Mouse (Mus musculus): ENCODE measurements around the gene Lzts2. TPM values are rescaled to one million over a fixed set of nuclear protein-coding genes. Genes with fewer than 3 reads are reported as not detected.

Lzts2 gene
- polyA plus RNA-seq, 1 experiment from 2014 or later: 24.7 TPM

DNA sequence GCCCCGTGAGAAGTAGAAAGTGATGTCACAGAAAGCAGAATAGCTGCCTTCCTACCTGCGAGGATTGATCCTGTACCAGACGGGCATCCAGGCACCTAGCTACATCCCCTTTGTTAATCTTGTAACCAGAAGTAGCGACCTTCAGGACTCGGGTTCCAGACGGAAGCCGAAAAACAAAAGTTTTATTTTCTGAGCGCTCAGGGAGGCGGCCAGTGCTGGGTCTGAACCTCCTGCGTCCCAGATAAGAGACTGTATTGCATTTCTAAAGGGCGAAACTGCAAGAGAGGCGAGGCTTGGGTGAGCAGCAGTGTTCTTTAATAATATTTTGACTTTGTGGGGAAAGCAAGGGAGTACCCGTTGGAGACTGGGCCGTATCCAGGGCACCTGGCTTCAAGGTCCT lies 44.6 kb downstream of the Lzts2 start:
- no peaks in the 10 kb centered on the region for H3K9me3 ChIP-seq (replicated peaks)
- peak overlapping the region; percentile 64 for H3K4me3 ChIP-seq
- no peak for ATAC-seq
- H3K27ac ChIP-seq: peak overlapping the region; percentile 97
- peak overlapping the region; percentile 87 for H3K4me2 ChIP-seq
- H3K9ac ChIP-seq: peak overlapping the region; percentile 89
- peaks cover 3% of the 10 kb centered on the region; the same call in 1 of the 2 replicates for H3K27me3 ChIP-seq
- WGBS: 2% methylated on average over 14 of the region's 14 CpGs
- H3K36me3 ChIP-seq (ENCODE audit: poor library complexity, severe bottlenecking): peaks cover 15% of the 10 kb centered on the region
- peaks cover 28% of the 10 kb centered on the region for H3K4me1 ChIP-seq

DNA sequence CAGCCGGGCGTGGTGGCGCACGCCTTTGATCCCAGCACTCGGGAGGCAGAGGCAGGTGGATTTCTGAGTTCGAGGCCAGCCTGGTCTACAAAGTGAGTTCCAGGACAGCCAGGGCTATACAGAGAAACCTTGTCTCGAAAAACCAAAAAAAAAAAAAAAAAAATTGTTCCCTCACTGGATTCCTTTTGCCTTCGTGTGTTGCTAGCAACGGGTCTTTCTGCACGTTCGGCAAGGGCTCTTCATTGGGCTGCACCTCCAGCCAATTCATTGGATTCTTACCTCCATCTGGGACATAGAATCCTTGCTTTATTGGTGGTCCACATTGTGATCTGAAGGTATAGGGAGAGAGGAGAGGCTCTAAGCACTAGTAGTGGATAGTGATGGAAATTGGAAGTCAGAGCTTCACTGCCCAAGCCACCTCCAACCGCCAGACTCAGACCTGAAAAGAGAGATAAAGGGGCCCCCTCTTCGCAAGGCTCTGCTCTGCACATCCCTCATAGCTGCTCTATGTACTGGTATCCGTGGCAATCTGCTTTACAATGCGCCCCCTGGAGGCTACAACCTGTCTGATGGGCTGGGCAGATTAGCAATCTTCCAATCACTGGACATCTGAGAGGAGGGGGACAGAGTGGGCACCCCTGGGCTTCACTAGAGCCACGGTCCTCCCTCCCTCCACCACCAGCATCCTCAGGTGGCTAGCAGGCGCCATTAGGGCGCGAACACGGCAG lies 49.5 kb downstream of the Lzts2 start:
- Histone ChIP-seq H3K4me3 (0 out of 2 replicates have a peak overlapping the region, but pooled peaks have one; percentile 1), H3K9me3 (replicated peaks) (no peaks in the 10 kb centered on the region)
- ATAC-seq: no peak

DNA sequence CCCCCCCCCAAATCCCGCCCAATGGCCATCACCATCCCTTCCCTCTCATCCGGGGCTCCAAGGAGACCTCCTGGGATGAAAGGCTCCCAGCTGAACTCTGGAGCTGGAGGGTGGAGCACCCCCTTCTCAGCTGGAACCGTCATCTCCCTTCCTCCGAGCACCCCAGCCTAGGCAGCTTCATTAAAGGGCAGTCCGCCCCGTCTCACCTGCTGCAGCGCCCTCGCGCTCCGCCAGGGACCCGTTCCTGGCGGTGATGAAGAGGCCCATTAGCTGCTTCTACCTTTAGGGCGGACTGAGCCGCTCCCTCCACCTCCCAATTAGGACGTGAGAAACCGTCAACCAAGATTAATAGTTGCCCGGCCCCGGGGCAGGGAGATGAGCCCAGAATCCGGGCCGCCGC lies 51.0 kb downstream of the Lzts2 start:
- Histone ChIP-seq H3K36me3 (ENCODE audit: poor library complexity, severe bottlenecking) (no peaks in the 10 kb centered on the region), H3K27ac (no peak overlapping the region), H3K4me3 (no peak overlapping the region), H3K9ac (no peak overlapping the region), H3K4me1 (peaks cover 5% of the 10 kb centered on the region), H3K27me3 (peaks cover 62% of the 10 kb centered on the region), H3K4me2 (no peak overlapping the region), H3K9me3 (replicated peaks) (no peaks in the 10 kb centered on the region)
- no peak for ATAC-seq
- WGBS: 3% methylated on average over 21 of the region's 21 CpGs

More for the DNA sequence above, 49.5 kb downstream of the Lzts2 start:
- Histone ChIP-seq H3K4me2 (peak overlapping the region; percentile 30), H3K36me3 (ENCODE audit: poor library complexity, severe bottlenecking) (no peaks in the 10 kb centered on the region), H3K4me1 (peaks cover 13% of the 10 kb centered on the region), H3K27me3 (peaks cover 52% of the 10 kb centered on the region), H3K27ac (no peak overlapping the region), H3K9ac (no peak overlapping the region)
- WGBS: 39% methylated on average over 19 of the region's 20 CpGs

DNA sequence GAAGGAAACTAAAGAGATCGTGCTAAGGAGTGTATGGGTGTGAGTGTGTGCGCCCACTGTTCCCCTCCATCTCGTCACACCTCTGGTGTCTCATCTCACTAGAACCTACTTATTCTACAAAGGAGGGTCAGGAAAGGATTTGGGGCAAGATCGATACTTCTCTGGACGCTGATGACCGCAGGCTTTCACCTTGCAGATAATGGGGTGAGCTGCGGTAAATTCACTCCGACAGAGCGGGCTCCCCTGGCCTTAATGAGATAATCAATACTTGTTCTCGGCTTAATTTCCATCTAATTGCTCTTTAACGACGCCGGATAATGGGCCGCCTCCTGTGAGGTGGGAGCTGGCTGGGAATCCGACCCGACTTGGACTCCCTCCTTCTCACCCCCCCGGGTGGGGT lies 53.0 kb downstream of the Lzts2 start:
- Histone ChIP-seq H3K9me3 (replicated peaks) (no peaks in the 10 kb centered on the region), H3K4me2 (no peak overlapping the region), H3K9ac (no peak overlapping the region), H3K36me3 (ENCODE audit: poor library complexity, severe bottlenecking) (no peaks in the 10 kb centered on the region), H3K27me3 (peaks cover 76% of the 10 kb centered on the region), H3K4me1 (peaks cover 5% of the 10 kb centered on the region), H3K4me3 (no peak overlapping the region), H3K27ac (no peak overlapping the region)
- no peak for ATAC-seq
- WGBS: 8% methylated on average over 17 of the region's 17 CpGs

DNA sequence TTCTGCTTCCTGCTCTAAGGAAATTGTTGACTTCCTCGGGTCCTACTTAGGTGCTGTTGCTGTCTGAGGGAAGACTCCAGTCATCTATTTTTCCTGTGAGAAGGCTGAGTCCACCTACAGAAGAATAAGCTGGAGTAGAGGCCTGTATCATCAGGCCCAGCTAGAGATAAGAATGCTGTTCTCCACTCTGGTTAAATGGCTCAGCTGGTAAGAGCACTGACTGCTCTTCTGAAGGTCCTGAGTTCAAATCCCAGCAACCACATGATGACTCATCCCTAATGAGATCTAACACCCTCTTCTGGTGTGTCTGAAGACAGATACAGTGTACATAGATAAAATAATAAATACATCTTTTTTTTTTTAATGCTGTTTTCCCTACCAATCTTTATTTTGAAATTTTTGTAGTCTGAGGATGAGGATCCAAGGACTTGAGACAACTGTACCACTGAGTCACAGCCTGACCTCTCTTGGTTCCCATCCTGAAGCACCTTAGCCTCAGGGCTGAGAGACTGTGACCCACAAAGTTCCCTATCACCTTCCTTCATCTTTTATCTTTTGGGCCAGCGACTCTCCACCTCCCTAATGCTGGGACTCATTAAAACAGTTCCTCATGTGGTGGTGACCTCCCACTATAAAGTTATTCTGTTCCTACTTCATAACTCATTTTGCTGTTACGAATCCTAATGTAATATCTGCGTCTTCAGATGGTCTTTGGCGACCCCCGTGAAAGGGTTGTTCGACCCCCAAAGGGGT lies 53.7 kb downstream of the Lzts2 start:
- no peaks in the 10 kb centered on the region for H3K36me3 ChIP-seq (ENCODE audit: poor library complexity, severe bottlenecking)
- no peak overlapping the region for H3K27ac ChIP-seq
- H3K4me1 ChIP-seq: peaks cover 5% of the 10 kb centered on the region
- no peak overlapping the region for H3K4me3 ChIP-seq
- WGBS: 79% methylated on average over 7 of the region's 7 CpGs
- no peak overlapping the region for H3K4me2 ChIP-seq
- peaks cover 77% of the 10 kb centered on the region for H3K27me3 ChIP-seq
- no peaks in the 10 kb centered on the region for H3K9me3 ChIP-seq (replicated peaks)
- no peak overlapping the region for H3K9ac ChIP-seq
- ATAC-seq: no peak

DNA sequence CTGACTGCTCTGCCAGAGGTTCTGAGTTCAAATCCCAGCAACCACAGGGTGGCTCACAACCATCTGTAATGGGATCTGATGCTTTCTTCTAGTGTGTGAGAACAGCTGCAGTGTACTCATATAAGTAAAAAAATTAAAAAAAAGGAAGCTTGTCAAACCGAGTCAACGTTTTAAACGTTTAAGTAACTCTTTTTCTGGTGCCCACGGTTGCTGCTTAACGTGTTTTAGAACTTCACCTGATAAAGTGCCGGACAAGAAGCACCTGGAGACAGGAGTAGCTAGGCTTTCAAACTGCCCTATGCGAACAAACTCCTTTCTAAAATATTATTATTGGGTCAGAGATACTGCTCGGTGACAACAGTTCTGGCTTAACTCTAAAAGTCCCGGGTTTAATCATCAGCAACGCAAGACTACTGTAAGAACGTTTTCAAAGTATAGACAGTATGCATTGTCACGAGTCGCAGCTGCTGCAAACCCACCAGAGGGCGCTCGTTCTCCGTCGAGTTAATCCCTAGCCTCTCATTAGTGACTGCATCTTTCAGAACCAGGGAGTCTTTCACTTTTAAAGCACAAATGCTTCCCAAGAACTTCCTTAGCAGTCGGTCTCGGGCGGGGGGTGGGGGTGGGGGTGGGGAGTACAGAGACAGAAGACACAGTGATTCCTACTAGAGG lies 59.8 kb downstream of the Lzts2 start:
- peaks cover 68% of the 10 kb centered on the region for H3K27me3 ChIP-seq

DNA sequence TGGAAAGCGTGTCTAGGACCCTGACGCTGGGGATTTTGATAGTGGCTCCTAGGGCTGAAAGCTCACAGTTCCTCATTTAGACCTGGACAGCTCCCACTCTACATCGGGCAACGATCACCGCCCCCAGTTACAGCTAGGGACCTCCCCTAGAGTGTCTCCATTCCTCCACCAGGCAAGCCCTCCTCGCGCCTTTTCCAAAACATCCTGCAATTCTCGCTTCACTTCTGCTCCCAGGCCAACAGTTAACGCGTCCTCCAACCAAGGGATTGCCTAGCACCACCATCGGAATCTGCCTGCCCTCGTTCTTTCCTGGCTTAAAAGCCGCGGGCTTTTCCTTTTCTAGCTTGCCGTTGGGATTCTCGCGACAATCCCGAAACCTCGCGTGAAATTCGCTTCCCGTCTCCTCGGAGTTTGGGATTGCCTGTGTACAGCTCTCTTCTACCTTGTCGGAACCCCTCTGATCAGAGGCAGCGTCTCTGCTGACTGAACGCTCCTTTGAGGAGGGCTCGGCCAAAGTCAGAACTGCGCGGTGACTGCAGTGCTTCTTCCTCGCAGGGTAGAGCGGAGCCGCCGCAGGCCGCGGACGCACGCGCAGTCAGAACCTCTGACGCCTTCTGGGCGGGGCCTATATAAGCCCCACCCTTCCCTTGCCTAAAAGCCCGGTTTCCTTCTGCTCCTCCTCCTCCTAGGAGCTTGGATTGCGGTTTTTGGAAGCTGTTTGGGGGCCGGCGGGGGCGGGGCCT lies 60.5 kb downstream of the Lzts2 start, which contains the start of gene Kazald1:
TSS of gene Kazald1 (plus strand) at position 662 of the 743 bp plus-strand sequence.
- Histone ChIP-seq H3K4me1 (peaks cover 32% of the 10 kb centered on the region), H3K27ac (peak within 1 kb of the TSS; percentile 85), H3K27me3 (peaks cover 68% of the 10 kb centered on the region), H3K4me2 (peak within 1 kb of the TSS; percentile 99), H3K9me3 (replicated peaks) (no peaks in the 10 kb centered on the region), H3K4me3 (peak within 1 kb of the TSS; percentile 62), H3K36me3 (ENCODE audit: poor library complexity, severe bottlenecking) (no peaks in the 10 kb centered on the region), H3K9ac (peak within 1 kb of the TSS; percentile 77)
- peak; percentile 92 for ATAC-seq
- under 1% methylated on average over 45 of the region's 45 CpGs for WGBS

More for the DNA sequence above, 59.8 kb downstream of the Lzts2 start:
- WGBS: 9% methylated on average over 20 of the region's 20 CpGs
- Histone ChIP-seq H3K27ac (peak overlapping the region; percentile 85; the same call in 1 of the 2 replicates), H3K9ac (peak overlapping the region; percentile 77), H3K4me3 (peak overlapping the region; percentile 62), H3K4me2 (peak overlapping the region; percentile 99), H3K9me3 (replicated peaks) (no peaks in the 10 kb centered on the region), H3K36me3 (ENCODE audit: poor library complexity, severe bottlenecking) (no peaks in the 10 kb centered on the region), H3K4me1 (peaks cover 25% of the 10 kb centered on the region)
- peak; percentile 55 for ATAC-seq

DNA sequence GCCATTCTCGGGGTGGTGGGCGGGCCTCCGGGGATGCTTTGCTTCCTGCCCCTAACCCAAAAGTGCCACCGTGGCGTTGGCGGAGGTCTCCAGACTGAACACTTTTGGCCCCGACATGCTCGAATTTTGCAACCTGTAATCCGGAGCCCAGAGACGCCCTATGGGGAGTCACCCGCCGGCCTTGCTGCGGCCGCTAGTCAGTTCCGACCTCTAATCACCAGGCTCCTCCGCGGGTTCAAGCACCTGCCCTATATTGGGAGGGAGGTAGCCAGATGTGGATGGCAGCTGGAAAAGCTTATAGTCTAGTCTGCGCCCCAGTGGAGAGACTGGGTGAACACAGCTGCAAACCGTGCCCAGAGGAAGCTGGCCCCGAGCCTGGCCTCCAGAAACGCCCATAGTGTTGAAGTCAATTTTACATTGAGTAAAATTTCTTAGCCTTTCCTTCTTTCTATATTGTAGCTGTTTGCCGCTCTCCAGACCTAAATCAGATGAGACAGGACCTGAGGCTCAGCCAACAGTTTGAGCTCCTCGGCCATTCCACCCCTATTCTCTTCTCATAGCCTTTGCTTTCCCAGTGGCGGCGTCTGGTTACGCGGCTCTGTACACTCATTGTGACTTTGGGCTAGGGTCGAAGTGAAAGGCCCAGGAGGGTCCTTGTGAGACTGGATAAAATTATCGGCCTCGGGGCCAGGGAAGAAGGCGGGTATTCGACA lies 61.3 kb downstream of the Lzts2 start:
- Histone ChIP-seq H3K9ac (peak overlapping the region; percentile 77), H3K4me1 (peaks cover 40% of the 10 kb centered on the region), H3K9me3 (replicated peaks) (no peaks in the 10 kb centered on the region), H3K4me2 (peak overlapping the region; percentile 99), H3K4me3 (peak overlapping the region; percentile 62), H3K27ac (no peak overlapping the region), H3K27me3 (peaks cover 74% of the 10 kb centered on the region), H3K36me3 (ENCODE audit: poor library complexity, severe bottlenecking) (no peaks in the 10 kb centered on the region)
- WGBS: under 1% methylated on average over 32 of the region's 32 CpGs
- peak; percentile 53; the same call in 1 of the 2 replicates for ATAC-seq

DNA sequence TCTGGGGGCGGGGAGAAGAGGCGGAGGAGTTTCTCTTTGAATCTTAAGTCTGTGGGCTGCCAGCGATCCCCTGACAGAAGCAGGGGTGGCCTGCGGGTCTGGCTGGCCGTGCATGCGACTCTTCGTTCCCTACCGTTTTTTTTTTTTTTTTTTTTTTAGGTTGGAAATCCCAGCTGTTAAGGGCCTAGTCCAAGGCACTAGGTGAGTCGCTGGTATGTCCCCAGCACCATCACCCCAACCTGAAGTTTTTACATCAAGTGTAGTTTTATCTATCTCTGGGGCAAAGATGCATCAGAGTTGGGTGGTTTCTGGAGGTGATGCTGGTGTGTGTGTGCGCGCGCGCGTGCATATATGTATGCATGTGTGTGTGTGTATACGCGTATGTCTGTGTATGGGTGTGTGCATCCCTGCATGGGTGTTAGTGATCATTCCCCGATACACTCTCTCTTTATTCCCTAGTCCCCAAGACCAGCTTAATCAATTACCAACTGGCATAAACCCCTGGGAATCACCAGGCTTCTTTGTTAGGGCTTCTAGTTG lies 61.9 kb downstream of the Lzts2 start:
- no peaks in the 10 kb centered on the region for H3K36me3 ChIP-seq (ENCODE audit: poor library complexity, severe bottlenecking)
- WGBS: 7% methylated on average over 17 of the region's 17 CpGs
- no peak overlapping the region for H3K27ac ChIP-seq
- peaks cover 46% of the 10 kb centered on the region for H3K4me1 ChIP-seq
- H3K4me2 ChIP-seq: peak overlapping the region; percentile 99
- peak overlapping the region; percentile 59; the same call in 1 of the 2 replicates for H3K9ac ChIP-seq
- no peak for ATAC-seq
- no peaks in the 10 kb centered on the region for H3K9me3 ChIP-seq (replicated peaks)
- peak overlapping the region; percentile 62 for H3K4me3 ChIP-seq
- H3K27me3 ChIP-seq: peaks cover 77% of the 10 kb centered on the region
